Mouse (Mus musculus) bone marrow macrophage, adult 2 months (primary cell): ENCODE results near the gene Shld1.

ENCODE experiments used
- CTCF ChIP-seq: IDR thresholded peaks from 2 replicates; pipeline ENCODE4 v1.5.1; 2012; ENCODE audit warnings: low read depth, mild to moderate bottlenecking, low read length, moderate library complexity
- POLR2A ChIP-seq: IDR thresholded peaks from 2 replicates; pipeline ENCODE4 v1.6.1; 2012; ENCODE audit warnings: mild to moderate bottlenecking, low read depth, low read length, borderline replicate concordance

DNA sequence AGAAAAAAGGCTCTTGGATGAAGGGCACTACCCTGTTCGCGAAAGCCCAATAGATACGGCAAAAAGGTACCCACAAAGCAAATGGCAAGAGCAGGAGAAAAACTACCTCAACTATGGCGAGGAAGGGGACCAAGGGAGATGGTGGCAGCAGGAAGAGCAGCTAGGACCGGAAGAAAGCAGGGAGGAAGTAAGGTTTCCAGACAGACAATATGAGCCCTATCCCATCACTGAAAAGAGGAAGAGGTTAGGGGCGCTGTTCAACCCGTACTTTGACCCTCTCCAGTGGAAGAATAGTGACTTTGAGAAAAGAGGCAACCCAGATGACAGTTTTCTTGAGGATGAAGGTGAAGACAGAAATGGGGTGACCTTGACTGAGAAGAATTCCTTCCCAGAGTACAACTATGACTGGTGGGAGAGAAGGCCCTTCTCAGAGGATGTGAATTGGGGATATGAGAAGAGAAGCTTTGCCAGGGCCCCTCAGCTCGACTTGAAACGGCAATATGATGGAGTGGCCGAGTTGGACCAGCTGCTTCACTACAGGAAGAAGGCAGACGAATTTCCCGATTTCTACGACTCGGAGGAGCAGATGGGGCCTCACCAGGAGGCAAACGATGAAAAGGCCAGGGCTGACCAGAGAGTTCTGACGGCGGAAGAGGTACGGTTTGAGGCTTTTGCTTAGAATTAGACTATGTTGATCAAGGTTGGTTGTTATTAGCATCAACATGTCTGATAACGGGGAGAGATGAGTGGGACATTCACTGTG lies 106.9 kb downstream of the Shld1 start:
- TF ChIP-seq CTCF = no peak
- no peak for TF ChIP-seq POLR2A
